Mouse (Mus musculus) ES-Bruce4 (cell line): ENCODE measurements around the gene Msantd1.

ENCODE experiments used
- CTCF ChIP-seq: IDR thresholded peaks from one replicate; pipeline ENCODE4 v1.8.1; 2011; ENCODE audit warnings: low read depth, low read length
- EP300 ChIP-seq: IDR thresholded peaks from 2 replicates; pipeline ENCODE4 v1.6.1; 2011; ENCODE audit warnings: low read depth, low read length; ENCODE audit not compliant: insufficient read depth
- POLR2A ChIP-seq: IDR thresholded peaks from one replicate; pipeline ENCODE4 v1.8.1; 2011; ENCODE audit warnings: low read length; ENCODE audit not compliant: insufficient read depth

GRCm38 (mm10) chr5:34931091-34931490 is 23.3 kb downstream of the Msantd1 start:
- TF ChIP-seq EP300 (no peak), CTCF (no peak), POLR2A (no peak)
